Mouse (Mus musculus) right cerebral cortex, postnatal 25 days (tissue): ENCODE results near the gene Krtap9-1.
"Not testable (repeated sequence)": the region's sequence is repeated elsewhere in the genome, so short reads cannot be mapped to it uniquely, and the experiment has no call there.

Experiments
- DNase-seq: peaks from one replicate; pipeline ENCODE4 v3.0.0; 2022

Krtap9-1 gene

DNA sequence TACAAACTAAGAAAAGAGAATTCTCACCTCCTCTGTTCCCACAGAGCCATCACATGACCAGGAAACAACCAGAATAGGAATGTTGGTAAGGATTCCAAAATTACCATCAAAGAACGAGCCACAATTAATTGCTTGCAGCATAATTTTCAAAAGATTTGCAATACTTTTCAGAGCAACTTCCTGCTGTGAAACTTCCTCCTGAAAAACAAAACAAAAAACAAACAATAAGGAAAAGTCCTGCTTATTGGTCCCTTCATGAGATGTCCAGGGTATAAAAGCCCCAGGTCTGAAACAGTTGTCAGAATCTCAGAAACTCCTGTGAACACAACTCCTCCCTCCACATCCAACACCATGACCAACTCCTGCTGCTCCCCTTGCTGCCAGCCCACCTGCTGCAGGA lies at the start of gene Krtap9-1:
Gene Krtap9-1, plus strand, starts transcription at position 301 of the 400 bp plus-strand sequence.
- DNase-seq: not testable (repeated sequence)

DNA sequence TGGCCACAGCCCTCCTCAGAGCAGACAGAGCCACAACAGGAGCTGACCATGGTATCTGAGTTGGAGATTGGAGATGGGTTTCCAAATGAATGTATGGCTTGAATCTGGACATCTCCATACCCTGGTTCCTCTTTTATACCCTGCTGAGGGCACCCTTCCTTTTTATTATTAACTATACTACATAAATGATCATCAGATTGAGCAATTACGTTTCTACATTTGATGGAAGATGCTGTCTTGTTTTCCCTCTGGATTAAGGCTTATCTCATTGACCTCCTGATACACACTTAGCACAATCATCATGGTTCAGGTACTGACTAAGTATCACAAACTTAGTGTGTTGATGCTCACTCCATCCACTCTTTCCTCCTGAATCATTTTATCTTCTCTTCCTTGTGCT lies 35.2 kb upstream of the Krtap9-1 start, which contains the start of gene 2300003K06Rik:
Gene 2300003K06Rik, minus strand, starts transcription at position 101 of the 400 bp plus-strand sequence.
- DNase-seq: no peak

DNA sequence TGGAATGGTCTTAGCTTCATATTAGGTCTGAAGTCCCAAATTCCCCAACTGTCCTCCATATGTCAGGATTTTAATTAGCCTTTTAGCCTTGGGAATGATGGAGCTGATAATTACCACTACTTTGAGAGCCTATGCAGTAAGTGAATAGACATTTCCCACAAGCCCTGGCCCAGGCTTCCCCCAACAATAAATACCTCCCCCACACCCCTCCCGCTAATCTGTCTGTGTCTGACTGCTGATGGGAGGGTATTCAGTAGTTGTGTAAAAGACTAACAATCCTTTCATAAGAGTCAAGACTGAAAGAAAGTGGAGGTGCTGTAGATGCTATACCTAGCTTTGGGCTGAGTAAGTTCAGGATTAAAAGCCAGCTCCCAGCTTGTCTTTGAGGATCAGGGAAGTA lies 31.0 kb upstream of the Krtap9-1 start:
- DNase-seq: no peak

DNA sequence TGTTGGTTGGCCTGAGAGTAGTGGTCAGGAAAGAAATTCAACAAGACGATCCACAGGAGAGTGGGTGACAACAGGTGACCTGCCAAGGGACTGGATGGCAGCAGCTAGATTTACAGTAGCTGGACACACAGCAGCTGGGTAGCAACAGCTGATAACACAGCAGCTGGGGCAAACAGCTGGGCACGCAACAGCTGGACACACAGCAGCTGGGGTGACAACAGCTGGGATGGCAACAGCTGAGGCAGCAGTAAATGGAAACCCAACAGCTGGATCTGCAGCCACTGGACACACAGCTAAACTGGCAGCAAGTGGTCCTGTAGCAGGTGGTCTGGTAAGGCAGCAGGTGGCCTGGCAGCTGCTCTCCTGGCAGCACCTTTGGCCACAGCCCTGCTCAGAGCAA lies 26.4 kb upstream of the Krtap9-1 start:
- no peak for DNase-seq

DNA sequence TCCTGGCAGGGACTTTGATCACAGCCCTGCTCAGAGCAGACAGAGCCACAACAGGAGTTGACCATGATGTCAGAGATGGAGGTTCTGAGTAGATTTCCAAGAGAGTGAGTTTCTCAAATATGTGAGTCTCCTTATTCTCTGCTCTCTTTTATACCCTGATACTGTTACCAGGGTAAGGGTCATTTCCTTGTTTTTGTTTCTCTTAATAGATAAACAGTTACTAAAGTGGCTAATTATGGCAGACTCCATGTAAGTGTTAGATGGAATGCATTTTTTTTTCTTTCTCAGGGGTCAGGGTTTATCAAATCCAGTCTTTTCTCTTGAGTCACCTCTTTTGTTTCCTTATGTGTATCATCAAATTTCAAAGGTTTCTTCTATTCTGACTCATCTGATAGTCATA lies 21.7 kb upstream of the Krtap9-1 start, which contains the start of gene Krtap4-16:
Gene Krtap4-16, minus strand, starts transcription at position 101 of the 400 bp plus-strand sequence.
- DNase-seq: no peak

DNA sequence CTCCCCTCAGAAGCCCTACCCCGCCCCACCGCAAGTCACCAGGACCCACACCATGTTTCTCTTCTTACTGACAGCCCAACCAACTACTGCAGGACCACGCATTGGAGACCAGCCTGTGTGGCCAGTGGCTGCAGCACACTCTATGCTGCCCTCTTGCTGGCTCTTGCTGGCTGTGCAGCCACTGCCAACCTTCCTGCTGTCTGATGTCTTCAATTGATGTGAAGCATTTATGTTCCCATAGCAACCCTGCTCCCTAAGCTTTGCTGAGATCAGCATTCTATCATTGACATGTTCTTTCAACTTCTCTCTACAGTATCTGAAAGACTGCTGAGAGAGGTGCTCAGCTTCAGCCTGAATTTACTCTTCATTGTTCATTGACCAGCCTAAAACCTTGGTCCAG lies 19.1 kb upstream of the Krtap9-1 start:
- no peak for DNase-seq

DNA sequence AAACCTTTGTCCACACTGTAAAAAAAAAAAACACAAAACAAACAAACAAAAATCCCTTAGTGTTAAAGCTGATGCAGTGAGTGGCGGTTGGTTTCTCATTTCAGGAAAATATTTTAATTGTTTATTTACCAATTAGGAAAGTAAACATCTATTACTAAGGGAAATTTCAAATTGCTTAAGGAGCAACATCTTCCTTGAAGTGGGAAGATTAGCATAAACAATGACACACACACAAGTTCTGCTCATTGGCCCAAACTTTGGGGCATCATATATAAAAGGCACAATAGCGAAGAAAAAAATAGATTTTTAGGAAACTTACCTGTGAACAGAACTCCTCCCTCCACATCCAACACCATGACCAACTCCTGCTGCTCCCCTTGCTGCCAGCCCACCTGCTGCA lies 15.6 kb upstream of the Krtap9-1 start, which contains the start of gene Gm11568:
Gene Gm11568, plus strand, starts transcription at position 301 of the 400 bp plus-strand sequence.
- no peak for DNase-seq

DNA sequence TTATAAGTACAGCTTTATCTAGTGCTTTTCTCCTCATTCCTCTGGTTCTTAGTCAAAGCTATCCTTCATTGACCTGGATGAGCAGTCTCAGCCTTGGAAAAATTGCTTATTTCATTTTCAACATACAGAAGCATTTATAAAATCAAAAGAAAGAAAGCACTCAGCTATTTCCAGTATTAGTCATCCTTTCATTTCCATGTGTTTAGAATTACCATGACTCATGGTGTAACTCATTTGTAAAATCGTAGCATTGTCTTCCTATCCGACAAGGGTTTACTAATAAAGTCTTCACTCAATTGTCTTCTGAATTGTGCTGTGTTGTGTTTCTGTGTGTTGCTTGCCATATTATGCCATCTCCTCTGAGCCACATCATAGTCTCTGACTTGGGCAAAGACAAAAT lies 14.4 kb upstream of the Krtap9-1 start:
- DNase-seq: no peak

DNA sequence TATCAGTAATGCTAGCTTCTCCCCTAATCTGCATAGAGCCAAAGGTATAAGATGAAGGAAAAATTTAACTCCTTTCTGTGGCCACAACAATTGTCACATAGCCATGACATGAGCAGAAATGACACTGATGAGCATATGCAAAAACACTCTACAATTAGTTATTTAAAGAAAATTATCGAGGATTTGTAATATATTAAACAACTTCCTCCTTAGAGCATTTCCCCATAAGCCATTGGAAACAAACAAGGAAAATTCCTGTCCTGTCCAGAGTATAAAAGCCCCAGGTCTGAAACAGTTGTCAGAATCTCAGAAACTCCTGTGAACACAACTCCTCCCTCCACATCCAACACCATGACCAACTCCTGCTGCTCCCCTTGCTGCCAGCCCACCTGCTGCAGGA lies 9.0 kb upstream of the Krtap9-1 start, which contains the start of gene Gm11559:
Gene Gm11559, plus strand, starts transcription at position 301 of the 400 bp plus-strand sequence.
- not testable (repeated sequence) for DNase-seq

DNA sequence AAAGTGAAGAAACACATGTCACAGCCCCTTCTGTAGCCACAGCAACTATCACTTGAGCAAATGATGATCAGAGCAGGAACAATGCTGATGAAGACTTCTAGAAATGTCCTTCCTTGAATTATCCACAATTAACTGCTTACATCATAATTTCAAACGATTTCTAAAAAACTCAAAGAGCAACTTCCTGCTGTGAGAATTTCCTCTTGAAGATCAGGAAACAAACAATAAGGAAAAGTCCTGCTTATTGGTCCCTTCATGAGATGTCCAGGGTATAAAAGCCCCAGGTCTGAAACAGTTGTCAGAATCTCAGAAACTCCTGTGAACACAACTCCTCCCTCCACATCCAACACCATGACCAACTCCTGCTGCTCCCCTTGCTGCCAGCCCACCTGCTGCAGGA lies 5.7 kb downstream of the Krtap9-1 start, which contains the start of gene Gm11567:
Gene Gm11567, plus strand, starts transcription at position 301 of the 400 bp plus-strand sequence.
- DNase-seq: not testable (repeated sequence)

DNA sequence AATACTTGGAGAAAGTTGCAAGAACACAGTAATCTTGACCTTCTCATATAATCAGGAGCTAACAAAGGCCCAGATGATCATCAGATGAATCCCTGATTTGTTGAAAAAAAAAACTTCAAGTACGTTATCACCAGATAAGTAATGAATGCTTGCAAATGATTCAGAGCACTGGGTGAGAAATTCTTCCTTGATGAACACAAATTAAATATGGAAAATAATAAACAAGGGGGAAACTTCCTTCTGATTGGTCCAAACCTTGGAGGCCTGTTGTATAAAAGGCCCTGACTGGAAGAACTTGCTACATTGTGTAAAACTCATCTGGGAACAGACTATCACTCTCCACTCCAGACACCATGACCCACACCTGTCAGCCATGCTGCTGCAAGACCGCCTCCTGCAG lies 34.4 kb downstream of the Krtap9-1 start, which contains the start of gene Krtap31-1:
Gene Krtap31-1, plus strand, starts transcription at position 301 of the 400 bp plus-strand sequence.
- DNase-seq: no peak

DNA sequence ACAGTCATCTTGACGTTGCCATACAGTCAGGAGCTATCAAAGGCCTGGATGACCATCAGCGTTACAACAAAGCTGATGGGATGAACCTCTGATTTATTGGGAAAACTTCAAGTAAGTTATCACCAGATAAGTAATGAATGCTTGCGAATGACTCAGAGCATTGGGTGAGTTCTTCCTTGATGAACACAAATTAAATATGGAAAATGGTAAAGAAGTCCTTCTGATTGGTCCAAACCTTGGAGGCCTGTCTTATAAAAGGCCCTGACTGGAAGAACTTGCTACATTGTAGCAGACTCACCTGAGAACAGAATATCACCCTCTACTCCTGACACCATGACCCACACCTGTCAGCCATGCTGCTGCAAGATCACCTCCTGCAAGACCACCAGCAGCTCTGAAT lies 41.3 kb downstream of the Krtap9-1 start, which contains the start of gene Gm11565:
Gene Gm11565, plus strand, starts transcription at position 301 of the 400 bp plus-strand sequence.
- no peak for DNase-seq
